Mouse (Mus musculus): ENCODE results near the gene Gls. TPM values are rescaled to one million over a fixed set of nuclear protein-coding genes. Genes with fewer than 3 reads are reported as not detected.
A peak's percentile ranks its signal among the peaks of the same experiment; 100 is the strongest.

The Gls gene
- polyA plus RNA-seq, 1 experiment from 2014 or later = 13.8 TPM

- 93% methylated on average over 5 of the region's 5 CpGs for WGBS
- DNase-seq (ENCODE audit: low spot score) = no peak
- Histone ChIP-seq H3K27ac (replicated peaks) (no peak overlapping the region), H3K4me1 (0 out of 2 replicates have a peak, but pooled peaks cover 6% of the 10 kb centered on the region), H3K9me3 (replicated peaks) (no peaks in the 10 kb centered on the region), H3K36me3 (no peaks in the 10 kb centered on the region), H3K27me3 (ENCODE audit: low read depth, poor library complexity, severe bottlenecking) (no peaks in the 10 kb centered on the region), H3K4me3 (no peak overlapping the region)
Observed at GRCm38 (mm10) chr1:52163707-52164457, 69.2 kb downstream of the Gls start.

- no peaks in the 10 kb centered on the region for H3K9me3 ChIP-seq (replicated peaks)
- 89% methylated on average over 8 of the region's 8 CpGs for WGBS
- no peak overlapping the region for H3K27ac ChIP-seq (replicated peaks)
- 0 out of 2 replicates have a peak, but pooled peaks cover 4% of the 10 kb centered on the region for H3K36me3 ChIP-seq
- 0 out of 2 replicates have a peak, but pooled peaks cover 6% of the 10 kb centered on the region for H3K4me1 ChIP-seq
- H3K27me3 ChIP-seq (ENCODE audit: low read depth, poor library complexity, severe bottlenecking) = no peaks in the 10 kb centered on the region
- DNase-seq (ENCODE audit: low spot score) = no peak
- no peak overlapping the region for H3K4me3 ChIP-seq
Observed at GRCm38 (mm10) chr1:52161151-52161550, 71.9 kb downstream of the Gls start.

- Histone ChIP-seq H3K27me3 (ENCODE audit: low read depth, poor library complexity, severe bottlenecking) (no peaks in the 10 kb centered on the region), H3K4me1 (0 out of 2 replicates have a peak, but pooled peaks cover 6% of the 10 kb centered on the region), H3K4me3 (no peak overlapping the region), H3K27ac (replicated peaks) (no peak overlapping the region), H3K36me3 (0 out of 2 replicates have a peak, but pooled peaks cover 4% of the 10 kb centered on the region), H3K9me3 (replicated peaks) (no peaks in the 10 kb centered on the region)
- DNase-seq (ENCODE audit: low spot score) = no peak
- WGBS = 87% methylated on average over 17 of the region's 17 CpGs
Observed at GRCm38 (mm10) chr1:52158490-52159381, 74.3 kb downstream of the Gls start.

DNA sequence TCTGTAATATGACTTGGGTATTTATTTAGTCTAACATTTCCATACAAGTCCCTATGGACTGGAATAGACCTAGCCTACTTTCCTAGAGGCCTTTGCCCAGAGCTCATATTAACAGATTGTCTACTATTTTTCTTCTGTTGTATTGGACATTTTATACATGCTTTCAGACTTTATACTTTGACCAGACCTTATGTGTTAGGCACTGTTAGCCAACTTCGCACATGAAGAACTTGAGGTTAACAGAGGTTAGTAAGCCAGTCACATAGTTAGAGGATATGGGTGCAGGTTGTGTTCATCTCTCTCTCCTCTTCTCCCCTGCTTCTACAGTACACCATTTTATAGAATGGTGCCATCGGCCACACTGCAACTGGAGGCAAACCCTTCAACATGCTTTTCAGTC is 75.0 kb downstream of the Gls start:
- Histone ChIP-seq H3K4me1 (peaks cover 8% of the 10 kb centered on the region), H3K27me3 (ENCODE audit: low read depth, poor library complexity, severe bottlenecking) (no peaks in the 10 kb centered on the region), H3K9me3 (replicated peaks) (no peaks in the 10 kb centered on the region), H3K4me3 (no peak overlapping the region), H3K36me3 (0 out of 2 replicates have a peak, but pooled peaks cover 4% of the 10 kb centered on the region), H3K27ac (replicated peaks) (no peak overlapping the region)
- 89% methylated on average over 2 of the region's 2 CpGs for WGBS
- no peak for DNase-seq (ENCODE audit: low spot score)

DNA sequence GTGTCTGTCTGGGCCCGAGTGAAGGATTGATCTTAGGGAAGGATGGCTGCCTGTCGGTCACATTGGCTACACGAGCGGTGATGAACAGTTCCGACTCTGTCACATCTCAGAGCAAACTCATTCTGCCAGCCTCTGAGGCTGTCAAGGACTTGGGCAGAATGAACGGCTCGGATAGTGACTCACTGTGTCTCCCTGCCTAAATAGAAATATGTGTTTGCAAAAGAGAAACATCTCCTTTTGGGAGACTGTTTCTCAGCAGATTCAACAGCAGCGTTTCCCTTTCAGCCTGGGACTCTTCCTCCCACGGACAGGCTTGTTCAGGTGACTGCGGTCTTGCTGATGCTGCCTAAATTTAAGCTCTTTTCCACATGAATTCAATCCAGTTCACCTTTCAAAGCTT is 76.7 kb downstream of the Gls start:
- no peak for DNase-seq (ENCODE audit: low spot score)
- Histone ChIP-seq H3K4me3 (no peak overlapping the region), H3K27me3 (ENCODE audit: low read depth, poor library complexity, severe bottlenecking) (no peaks in the 10 kb centered on the region), H3K27ac (replicated peaks) (no peak overlapping the region), H3K4me1 (peaks cover 7% of the 10 kb centered on the region), H3K36me3 (peaks cover 6% of the 10 kb centered on the region; the same call in 1 of the 2 replicates), H3K9me3 (replicated peaks) (no peaks in the 10 kb centered on the region)
- WGBS = 91% methylated on average over 10 of the region's 10 CpGs

GRCm38 (mm10) chr1:52154890-52155289 is 78.1 kb downstream of the Gls start:
- Histone ChIP-seq H3K9me3 (replicated peaks) (no peaks in the 10 kb centered on the region), H3K27ac (replicated peaks) (no peak overlapping the region), H3K27me3 (ENCODE audit: low read depth, poor library complexity, severe bottlenecking) (no peaks in the 10 kb centered on the region), H3K4me1 (peaks cover 18% of the 10 kb centered on the region), H3K4me3 (no peak overlapping the region), H3K36me3 (peaks cover 9% of the 10 kb centered on the region; the same call in 1 of the 2 replicates)
- DNase-seq (ENCODE audit: low spot score) = no peak
- 90% methylated on average over 8 of the region's 8 CpGs for WGBS

DNA sequence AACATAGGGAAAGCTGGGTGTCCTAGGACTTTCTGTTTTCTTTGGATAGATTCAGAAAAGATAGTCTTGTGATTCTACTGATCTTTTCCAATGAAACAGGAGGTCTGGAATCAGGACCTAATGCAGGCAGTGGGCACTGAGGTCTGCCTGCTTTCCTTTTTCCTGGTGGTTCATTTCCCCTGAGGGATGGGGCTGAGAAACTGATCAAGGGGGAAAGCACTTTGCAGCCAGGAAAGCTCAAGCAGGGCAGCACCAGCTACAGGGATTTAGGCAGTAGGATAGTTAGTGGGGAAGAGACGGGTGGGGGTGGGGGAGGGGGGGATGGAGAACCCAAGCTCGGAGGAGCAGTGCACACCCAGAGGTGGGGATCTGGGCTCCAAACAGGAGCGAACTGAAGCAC is 80.1 kb downstream of the Gls start:
- no peak for DNase-seq (ENCODE audit: low spot score)
- H3K27me3 ChIP-seq (ENCODE audit: low read depth, poor library complexity, severe bottlenecking) = no peaks in the 10 kb centered on the region
- peaks cover 36% of the 10 kb centered on the region for H3K4me1 ChIP-seq
- no peaks in the 10 kb centered on the region for H3K9me3 ChIP-seq (replicated peaks)
- H3K27ac ChIP-seq (replicated peaks) = no peak overlapping the region
- WGBS = 27% methylated on average over 3 of the region's 3 CpGs
- H3K36me3 ChIP-seq = peaks cover 9% of the 10 kb centered on the region; the same call in 1 of the 2 replicates
- H3K4me3 ChIP-seq = no peak overlapping the region

DNA sequence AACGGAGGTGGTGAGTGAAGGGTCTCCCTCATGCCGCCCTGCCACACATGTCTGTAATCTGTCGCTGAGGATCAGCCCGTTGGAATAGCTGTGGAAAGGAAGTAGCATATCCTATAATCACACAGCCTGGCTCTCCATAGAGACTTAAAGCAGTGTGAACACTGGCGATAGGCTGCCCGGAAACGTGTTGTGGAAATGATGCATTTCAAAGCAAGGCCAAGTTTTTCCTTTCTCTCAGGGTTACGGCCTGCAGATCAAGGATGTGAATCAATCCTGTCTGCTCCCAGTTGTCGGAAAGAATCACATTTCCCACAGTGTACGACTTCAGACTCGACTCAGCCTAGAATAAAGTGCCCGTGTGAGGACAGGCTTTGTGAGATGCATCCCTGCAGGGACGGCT is 80.7 kb downstream of the Gls start:
- WGBS = 74% methylated on average over 13 of the region's 13 CpGs
- H3K36me3 ChIP-seq = peaks cover 5% of the 10 kb centered on the region; the same call in 1 of the 2 replicates
- DNase-seq (ENCODE audit: low spot score) = no peak
- no peaks in the 10 kb centered on the region for H3K9me3 ChIP-seq (replicated peaks)
- no peak overlapping the region for H3K27ac ChIP-seq (replicated peaks)
- no peak overlapping the region for H3K4me3 ChIP-seq
- peaks cover 36% of the 10 kb centered on the region for H3K4me1 ChIP-seq
- H3K27me3 ChIP-seq (ENCODE audit: low read depth, poor library complexity, severe bottlenecking) = no peaks in the 10 kb centered on the region

- Histone ChIP-seq H3K27me3 (ENCODE audit: low read depth, poor library complexity, severe bottlenecking) (no peaks in the 10 kb centered on the region), H3K4me3 (no peak overlapping the region), H3K9me3 (replicated peaks) (no peaks in the 10 kb centered on the region), H3K4me1 (peaks cover 39% of the 10 kb centered on the region), H3K27ac (replicated peaks) (peak overlapping the region; percentile 64), H3K36me3 (peaks cover 5% of the 10 kb centered on the region; the same call in 1 of the 2 replicates)
- WGBS = 95% methylated on average over 5 of the region's 5 CpGs
- no peak for DNase-seq (ENCODE audit: low spot score)
Observed at GRCm38 (mm10) chr1:52151166-52151565, 81.9 kb downstream of the Gls start.

DNA sequence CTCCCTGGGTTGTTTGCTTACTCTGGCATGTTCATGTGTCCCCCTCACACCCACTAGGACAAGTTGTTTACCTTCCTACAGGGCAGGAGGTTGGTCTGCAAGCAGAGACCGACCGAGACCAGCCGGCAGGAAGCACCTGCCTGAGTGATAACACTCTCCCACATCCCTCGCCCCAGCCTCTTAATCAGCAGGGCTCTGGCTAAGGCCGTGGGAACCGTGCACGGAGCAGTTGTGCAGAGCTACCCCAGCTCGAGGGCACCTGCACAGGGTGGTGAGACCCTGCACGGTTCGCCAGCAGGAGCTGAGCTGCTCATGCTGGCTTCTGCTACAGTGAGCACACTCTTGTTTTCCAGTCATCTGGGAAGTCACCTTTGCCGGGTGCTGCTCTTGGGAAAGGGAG is 82.4 kb downstream of the Gls start:
- peaks cover 5% of the 10 kb centered on the region; the same call in 1 of the 2 replicates for H3K36me3 ChIP-seq
- 54% methylated on average over 11 of the region's 11 CpGs for WGBS
- no peak for DNase-seq (ENCODE audit: low spot score)
- peak overlapping the region; percentile 64 for H3K27ac ChIP-seq (replicated peaks)
- no peaks in the 10 kb centered on the region for H3K9me3 ChIP-seq (replicated peaks)
- no peaks in the 10 kb centered on the region for H3K27me3 ChIP-seq (ENCODE audit: low read depth, poor library complexity, severe bottlenecking)
- peaks cover 39% of the 10 kb centered on the region for H3K4me1 ChIP-seq
- no peak overlapping the region for H3K4me3 ChIP-seq

DNA sequence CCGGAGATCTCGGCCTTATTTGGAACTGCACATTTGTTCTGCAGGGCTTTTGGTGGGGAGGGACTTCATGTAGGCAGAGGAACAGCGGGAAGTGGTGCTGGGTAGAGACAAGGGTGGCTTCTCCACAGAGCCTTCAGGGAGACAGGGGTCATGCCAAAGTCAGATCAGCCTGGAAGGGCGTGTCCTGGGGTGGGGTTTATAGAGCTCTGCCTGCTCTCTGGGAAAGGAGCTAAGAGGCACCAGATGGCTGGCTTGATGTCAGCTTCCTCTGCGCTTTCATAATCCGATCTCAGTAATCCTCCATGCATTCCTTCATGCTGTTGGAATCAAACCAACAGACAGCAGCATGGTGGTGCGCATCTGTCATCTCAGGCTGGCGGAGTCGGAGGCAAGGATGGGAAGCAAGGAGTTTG is 83.1 kb downstream of the Gls start:
- no peaks in the 10 kb centered on the region for H3K9me3 ChIP-seq (replicated peaks)
- H3K4me1 ChIP-seq = peaks cover 39% of the 10 kb centered on the region
- no peak overlapping the region for H3K4me3 ChIP-seq
- 54% methylated on average over 9 of the region's 9 CpGs for WGBS
- DNase-seq (ENCODE audit: low spot score) = peak; percentile 59
- H3K27me3 ChIP-seq (ENCODE audit: low read depth, poor library complexity, severe bottlenecking) = no peaks in the 10 kb centered on the region
- peaks cover 5% of the 10 kb centered on the region; the same call in 1 of the 2 replicates for H3K36me3 ChIP-seq
- H3K27ac ChIP-seq (replicated peaks) = peak overlapping the region; percentile 46

GRCm38 (mm10) chr1:52148696-52149095 is 84.3 kb downstream of the Gls start:
- Histone ChIP-seq H3K36me3 (peaks cover 5% of the 10 kb centered on the region; the same call in 1 of the 2 replicates), H3K4me3 (no peak overlapping the region), H3K27me3 (ENCODE audit: low read depth, poor library complexity, severe bottlenecking) (no peaks in the 10 kb centered on the region), H3K4me1 (peaks cover 39% of the 10 kb centered on the region), H3K27ac (replicated peaks) (no peak overlapping the region), H3K9me3 (replicated peaks) (no peaks in the 10 kb centered on the region)
- 87% methylated on average over 7 of the region's 7 CpGs for WGBS
- DNase-seq (ENCODE audit: low spot score) = no peak
